ENCODE assay signal across 8 mouse cellular contexts in genomic region chr2:27475495-27476302, GRCm38 (mm10). TPM values are rescaled to one million over a fixed set of nuclear protein-coding genes. Genes with fewer than 3 reads are reported as not detected.
DNase-seq lines count a peak whose midpoint lies in the region; ATAC-seq lines count a peak whose summit lies in the region.

No protein-coding gene starts in this region.

- intact Hi-C loops in gastrocnemius, postnatal 14 days (cut with DNase I; ENCODE audit: low total_unique reads) = no loop called here
- intact Hi-C loops in left cerebral cortex, postnatal 10 days (cut with DNase I) = loop anchor here (5.0 kb wide), 1 partner anchor 42 kb away; the partner anchor contains the start of gene Wdr5

- peak; percentile 83 for DNase-seq in adipocyte (ENCODE audit: low spot score)
- peak; percentile 95 for DNase-seq in embryo, embryonic 10 days (ENCODE audit: low spot score)
- peak; percentile 94 for DNase-seq in gastrocnemius, postnatal 14 days
- DNase-seq in left cerebral cortex, postnatal 10 days (ENCODE audit: extremely low spot score in 1 of 2, low spot score in 2 of 2) = peak; percentile 84 to 96
- DNase-seq in right cerebral cortex, postnatal 25 days = peak; percentile 94
- peak; percentile 89 to 91 for DNase-seq in urinary bladder, postnatal 4 days (ENCODE audit: low spot score in 2 of 2)

- ATAC-seq in inflammation-experienced regulatory T-cells, adult 6 months = peak; percentile 93
- peak; percentile 76 for ATAC-seq in megakaryocyte-erythroid progenitor cell, adult 5-6 weeks (replicated peaks; ENCODE audit: low FRiP score, low TSS enrichment, poor library complexity, severe bottlenecking)

RNA-seq across cellular contexts. Expression of gene Brd3, which starts 31.8 kb away (rescaled TPM):
- total RNA-seq in gastrocnemius, postnatal 14 days (2021) = 10 to 100 TPM; 23.7 to 35.2 TPM
- 10 to 100 TPM; 28.7 to 35.5 (median 34.6) TPM for polyA plus RNA-seq in inflammation-experienced regulatory T-cells, adult 6 months (2017; shearing (Covaris generic))
- total RNA-seq in left cerebral cortex, postnatal 10 days (2021) = 10 to 100 TPM; 67.1 to 77.0 TPM
- total RNA-seq in megakaryocyte-erythroid progenitor cell, adult 5-6 weeks (2014; fragmentation: Nextera tagmentation) = 57.9 and 68.7 TPM in 2 replicates
- total RNA-seq in megakaryocyte-erythroid progenitor cell, adult 5-6 weeks (2017) = 23.5 and 40.9 TPM in 2 replicates

RNA-seq across cellular contexts. Expression of gene Brd3os, which starts 33.6 kb away (rescaled TPM):
- total RNA-seq in gastrocnemius, postnatal 14 days (2021) = 1 to 10 TPM in 1 of 2 experiments, under 1 TPM in 1; 1.00 to 1.4 TPM
- polyA plus RNA-seq in inflammation-experienced regulatory T-cells, adult 6 months (2017; shearing (Covaris generic)) = not detected
- total RNA-seq in left cerebral cortex, postnatal 10 days (2021) = 10 to 100 TPM; 27.9 to 29.1 TPM
- not detected in 2 replicates for total RNA-seq in megakaryocyte-erythroid progenitor cell, adult 5-6 weeks (2014; fragmentation: Nextera tagmentation)
- total RNA-seq in megakaryocyte-erythroid progenitor cell, adult 5-6 weeks (2017) = 0.52 TPM in 1 of 2 replicates, not detected in the other

RNA-seq across cellular contexts. Expression of gene Wdr5, which starts 39.3 kb away (rescaled TPM):
- total RNA-seq in gastrocnemius, postnatal 14 days (2021) = 10 to 100 TPM; 17.5 to 20.9 TPM
- polyA plus RNA-seq in inflammation-experienced regulatory T-cells, adult 6 months (2017; shearing (Covaris generic)) = 10 to 100 TPM; 15.3 to 16.2 (median 15.6) TPM
- 10 to 100 TPM; 43.6 to 44.9 TPM for total RNA-seq in left cerebral cortex, postnatal 10 days (2021)
- total RNA-seq in megakaryocyte-erythroid progenitor cell, adult 5-6 weeks (2014; fragmentation: Nextera tagmentation) = 70.9 and 89.0 TPM in 2 replicates
- 87.0 and 91.8 TPM in 2 replicates for total RNA-seq in megakaryocyte-erythroid progenitor cell, adult 5-6 weeks (2017)

RNA-seq across cellular contexts. Expression of gene Vav2, which starts 48.9 kb away (rescaled TPM):
- total RNA-seq in gastrocnemius, postnatal 14 days (2021) = 1 to 10 TPM; 3.2 to 4.0 TPM
- polyA plus RNA-seq in inflammation-experienced regulatory T-cells, adult 6 months (2017; shearing (Covaris generic)) = 1 to 10 TPM; 3.8 to 7.1 (median 7.0) TPM
- total RNA-seq in left cerebral cortex, postnatal 10 days (2021) = 10 to 100 TPM; 26.1 to 29.0 TPM
- 9.0 and 15.9 TPM in 2 replicates for total RNA-seq in megakaryocyte-erythroid progenitor cell, adult 5-6 weeks (2014; fragmentation: Nextera tagmentation)
- 5.0 and 7.5 TPM in 2 replicates for total RNA-seq in megakaryocyte-erythroid progenitor cell, adult 5-6 weeks (2017)

Comparison
In these comparisons a context has a peak if more than half of its experiments do, and no peak if none do; other contexts are left out.
1. Peak in every context shown above with its lines: DNase-seq and ATAC-seq.
2. RNA of gene Brd3os, which starts 33.6 kb away (total RNA-seq): 27.9 to 29.1 TPM in left cerebral cortex, postnatal 10 days; 1.00 to 1.4 TPM in gastrocnemius, postnatal 14 days and 0.52 TPM in megakaryocyte-erythroid progenitor cell, adult 5-6 weeks; every median in the first group is over 10 times any median in the second.